Mouse (Mus musculus) 416B (cell line): ENCODE data around the gene Rae1.

Experiments used
- DNase-seq: peaks from one replicate; pipeline ENCODE4 v3.0.0; 2011; ENCODE audit warnings: low read depth

The Rae1 gene

DNA sequence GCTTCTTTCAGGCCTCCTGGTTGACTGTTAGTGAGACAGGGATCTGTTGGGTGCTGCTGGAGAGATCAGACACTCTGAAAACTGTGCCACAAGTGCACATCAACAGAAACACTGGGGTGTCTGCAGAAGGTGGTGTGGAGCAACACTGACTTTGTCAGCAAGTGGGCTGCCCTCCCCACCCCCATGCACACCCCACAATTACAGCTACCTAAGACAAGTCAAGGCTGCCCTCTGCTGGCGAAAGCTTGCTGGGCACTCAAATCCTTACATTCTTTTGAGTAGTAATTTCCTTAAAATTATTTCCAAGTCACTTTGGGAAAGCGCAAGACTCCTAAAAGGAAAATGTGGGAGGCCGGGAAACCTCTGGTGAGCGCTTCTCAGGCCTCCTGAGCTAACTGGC, 3.7 kb upstream of the Rae1 start:
- DNase-seq: peak; percentile 76

DNA sequence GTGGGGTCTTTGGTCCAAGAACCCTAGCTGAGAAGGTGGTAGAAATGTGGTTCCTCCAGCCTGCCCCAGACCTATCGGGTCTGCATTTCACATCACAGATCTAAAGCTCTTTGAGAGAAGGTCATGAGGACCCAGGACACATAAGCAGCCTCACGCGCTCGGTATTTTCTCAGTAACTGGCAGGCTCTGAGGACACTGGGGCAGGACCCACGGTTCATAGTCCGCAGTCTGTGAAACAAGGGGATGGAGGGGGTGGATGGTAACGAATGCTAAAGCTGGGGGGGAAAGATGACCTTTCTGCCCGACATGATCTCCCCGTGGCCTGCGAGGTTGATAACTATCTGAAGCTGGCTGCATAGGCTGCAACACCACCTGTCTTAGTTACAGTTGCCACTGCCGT, 2.2 kb upstream of the Rae1 start:
- DNase-seq: no peak

DNA sequence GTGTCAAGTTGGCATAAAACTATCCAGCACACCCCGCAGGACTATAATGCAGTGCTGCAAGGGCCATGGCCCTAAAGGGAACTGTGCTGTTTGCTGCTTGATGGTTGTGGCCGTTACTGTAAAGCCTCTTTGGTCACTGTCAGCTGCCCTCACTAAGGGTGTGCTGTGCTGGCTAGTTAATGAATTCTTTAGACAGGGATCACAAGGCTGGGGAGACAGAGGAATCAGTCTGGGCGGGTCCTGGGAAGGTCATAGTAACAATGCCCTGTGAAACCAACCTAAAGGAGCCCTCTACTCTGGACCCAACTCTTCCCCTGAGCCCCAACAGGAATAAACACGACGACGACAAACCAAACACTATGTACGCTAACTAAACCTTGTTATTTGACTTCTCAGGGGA, 1.4 kb upstream of the Rae1 start:
- no peak for DNase-seq

DNA sequence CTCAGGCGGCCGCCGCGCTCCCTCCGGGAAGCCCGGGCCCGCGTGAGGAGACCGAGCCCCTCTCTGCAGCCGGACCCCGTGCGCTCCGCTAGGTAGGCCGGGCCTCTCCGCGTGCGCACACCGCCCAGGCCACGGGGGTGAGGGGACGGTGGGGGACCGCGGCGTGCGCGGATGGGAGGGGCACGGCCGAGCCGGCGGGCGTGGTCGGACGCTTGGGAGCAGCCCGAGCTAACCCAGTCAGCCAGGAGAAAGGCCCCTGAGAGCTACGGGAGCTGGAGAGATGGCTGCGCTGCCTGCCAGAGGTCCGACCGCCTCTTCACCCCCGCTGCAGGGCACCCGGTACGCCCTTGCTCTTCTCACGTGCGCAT, 352 bp downstream of the Rae1 start:
- DNase-seq: peak; percentile 70

DNA sequence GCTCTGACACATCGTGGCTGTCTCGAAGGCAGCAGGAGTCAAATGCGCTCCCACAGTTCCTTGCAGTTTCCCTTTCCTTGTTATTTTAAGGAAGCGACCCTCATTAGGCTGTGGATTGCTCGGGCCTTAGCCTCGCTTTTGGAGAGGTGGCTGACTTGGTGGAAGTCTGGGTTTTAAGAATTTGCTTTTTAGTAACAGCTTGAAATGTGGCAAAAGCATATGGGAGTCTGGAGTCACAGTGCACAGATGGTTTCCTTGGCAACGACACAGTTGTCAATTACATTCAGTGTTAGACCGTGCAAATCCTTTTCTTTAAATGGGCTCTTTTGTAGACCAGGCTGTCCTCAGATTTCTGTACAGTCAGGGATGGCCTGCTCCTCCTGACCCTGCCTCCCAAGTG, 1.0 kb downstream of the Rae1 start:
- no peak for DNase-seq

DNA sequence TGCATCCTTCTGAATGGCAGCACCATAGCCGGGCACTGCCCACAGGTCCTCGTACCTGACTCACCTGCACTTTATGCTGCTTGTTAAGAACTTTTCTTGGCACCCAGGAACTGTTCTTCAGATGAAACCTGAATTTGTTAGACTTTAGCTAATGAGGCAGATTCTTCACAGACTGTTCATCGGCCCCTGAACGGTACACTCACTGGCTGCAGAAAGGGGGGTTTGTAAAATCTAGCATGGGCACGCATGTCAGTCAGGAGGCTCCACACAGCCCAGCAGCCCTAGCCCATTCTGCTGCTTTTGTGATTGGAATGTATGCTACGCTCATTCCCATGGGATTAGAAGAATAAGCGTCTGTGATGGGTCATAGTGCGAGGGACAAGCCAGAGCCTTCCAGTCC, 3.8 kb downstream of the Rae1 start:
- no peak for DNase-seq

DNA sequence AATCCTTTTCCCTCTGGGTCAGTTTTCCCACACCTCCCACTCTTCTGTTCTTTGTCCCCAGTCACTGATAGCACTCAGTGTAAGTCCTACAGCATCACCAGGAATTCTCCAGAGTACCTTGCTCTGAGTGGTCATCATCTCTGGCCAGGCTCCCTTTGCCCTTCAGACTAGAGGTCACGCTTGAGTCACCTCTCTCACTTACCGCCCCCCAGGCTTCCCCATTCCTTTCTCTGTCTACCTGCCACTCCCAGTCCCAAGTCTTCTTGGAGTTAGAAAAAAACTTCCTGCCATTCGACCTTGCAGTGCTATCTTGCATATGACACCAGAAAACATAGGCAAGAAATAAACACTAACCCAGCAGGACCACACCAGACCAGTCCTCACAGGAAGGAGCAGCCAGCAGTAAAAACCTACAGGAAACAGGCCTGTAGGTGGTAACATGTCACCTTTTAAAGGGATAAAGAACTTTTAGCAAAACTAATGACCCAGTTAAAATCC, 10.4 kb downstream of the Rae1 start:
- no peak for DNase-seq

DNA sequence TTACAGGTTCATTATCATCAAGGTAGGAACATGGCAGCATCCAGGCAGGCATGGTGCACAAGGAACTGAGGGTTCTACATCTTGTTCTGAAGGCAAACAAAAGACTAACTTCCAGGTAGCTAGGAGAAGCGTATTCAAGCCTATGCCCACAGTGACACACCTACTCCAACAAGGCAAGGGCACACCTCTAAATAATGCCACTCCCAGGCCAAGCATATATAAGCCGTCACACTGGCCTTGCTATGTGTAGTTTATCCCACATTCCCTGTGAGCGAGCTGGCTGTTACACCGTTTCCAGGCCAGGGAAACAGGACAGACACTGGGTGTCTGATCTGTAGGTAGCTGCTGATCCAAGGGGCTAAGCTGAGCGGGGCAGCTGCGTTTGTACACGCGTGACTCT, 11.5 kb downstream of the Rae1 start:
- no peak for DNase-seq

DNA sequence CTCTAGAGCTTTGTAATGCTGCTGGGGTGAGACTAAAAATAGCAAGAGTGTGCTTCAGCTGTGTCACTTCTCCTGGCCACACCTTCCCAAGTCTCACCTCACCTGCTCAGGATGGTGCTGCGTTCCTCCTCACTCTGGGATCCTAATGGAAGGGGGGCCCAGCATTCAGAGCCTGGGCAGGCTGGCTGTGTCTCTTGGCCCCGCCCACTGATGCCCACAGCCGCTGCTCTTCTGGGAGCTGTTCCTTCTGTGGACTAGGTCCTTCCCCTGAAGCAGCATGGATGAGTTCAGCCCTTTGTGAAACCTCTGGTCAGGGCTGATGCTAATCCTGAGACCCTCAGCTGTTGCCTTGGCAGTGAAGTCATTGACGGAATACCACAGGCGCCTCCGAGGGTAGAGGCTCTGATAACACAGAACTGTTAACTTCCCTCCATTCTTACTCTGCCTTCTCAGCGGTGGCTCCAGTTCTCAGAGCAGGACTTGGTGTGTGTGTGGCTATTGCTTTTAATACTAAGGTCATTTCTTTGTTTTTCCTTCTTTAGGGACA, 14.9 kb downstream of the Rae1 start:
- DNase-seq: no peak

DNA sequence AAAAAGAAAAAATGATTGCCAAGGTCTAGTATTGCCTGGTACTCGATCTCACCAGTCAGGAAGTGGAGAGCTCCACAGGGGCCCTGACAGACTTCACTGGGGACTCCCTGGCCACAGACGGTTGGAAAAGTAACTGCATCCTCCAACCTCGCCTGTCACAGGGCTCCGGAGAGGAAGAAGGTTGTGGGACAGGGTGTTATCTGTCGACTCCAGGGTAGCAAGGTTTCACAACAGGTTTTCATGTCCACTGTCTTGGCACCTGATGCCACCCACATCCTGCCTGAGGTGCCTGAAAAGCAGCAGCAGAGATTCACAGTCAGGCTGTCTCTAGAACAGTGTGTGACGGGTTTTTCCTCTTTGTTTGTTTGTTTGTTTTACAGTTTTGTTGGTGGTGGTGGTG, 18.0 kb downstream of the Rae1 start:
- peak; percentile 97 for DNase-seq

DNA sequence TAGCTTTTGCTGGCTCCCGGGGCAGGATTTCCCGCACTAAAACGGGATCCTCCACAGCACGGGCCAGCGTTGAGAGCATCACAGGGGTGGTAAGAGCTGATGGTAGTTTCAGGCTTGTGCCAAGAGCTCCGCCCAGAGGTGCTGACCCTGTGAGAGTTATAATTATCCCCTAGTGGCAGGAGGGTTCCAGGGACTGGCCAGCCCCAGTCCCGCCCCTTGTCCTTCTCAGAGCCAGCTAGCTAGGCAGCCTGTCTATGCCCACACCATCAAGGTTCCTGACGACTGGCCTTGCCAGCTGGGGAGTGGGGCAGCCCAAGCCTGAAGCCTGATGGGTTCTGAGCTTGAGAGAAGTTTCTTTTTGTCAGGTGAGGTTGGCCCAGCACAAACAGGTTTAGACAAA, 18.7 kb downstream of the Rae1 start:
- DNase-seq: peak; percentile 85

DNA sequence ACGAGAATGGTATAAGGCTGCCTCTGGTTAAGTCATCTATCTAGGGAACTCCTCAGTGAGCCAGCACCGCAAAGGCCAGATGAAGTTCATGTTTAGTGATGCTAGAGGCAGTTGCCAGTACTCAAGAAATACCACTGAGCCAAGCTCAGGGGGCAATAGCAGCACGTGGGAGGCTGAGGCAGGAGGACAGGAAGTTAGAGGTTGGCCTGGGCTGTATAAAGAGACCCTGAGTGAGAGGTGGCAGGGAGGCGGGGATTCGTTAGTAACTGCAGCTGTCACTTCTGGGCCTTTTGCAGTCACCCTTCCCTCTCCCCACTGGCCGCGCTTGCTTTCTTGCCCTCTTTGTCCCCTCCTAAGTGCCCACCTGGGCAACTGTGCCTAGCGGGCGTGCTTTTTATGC, 19.4 kb downstream of the Rae1 start:
- peak; percentile 84 for DNase-seq

DNA sequence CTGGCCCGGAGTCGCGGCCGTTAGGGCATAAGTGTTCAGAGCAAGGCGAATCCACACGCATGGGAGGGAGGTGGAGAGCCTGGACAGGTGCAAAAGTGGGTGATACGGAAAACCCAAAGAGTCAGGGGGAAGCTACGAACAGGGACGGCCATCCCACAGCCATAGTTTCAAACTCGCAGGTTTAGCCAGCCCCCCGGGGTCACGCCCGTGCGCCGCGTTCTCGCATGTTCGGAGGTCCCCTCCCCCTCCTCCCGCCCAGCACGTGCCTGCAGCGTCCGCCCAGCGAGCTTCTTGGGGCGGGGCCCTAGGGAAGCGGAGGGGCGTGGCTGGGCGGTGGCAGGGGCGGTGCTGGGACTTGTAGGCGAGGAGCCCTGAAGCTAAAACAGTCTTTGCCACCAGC, 19.9 kb downstream of the Rae1 start:
- DNase-seq: peak; percentile 92

DNA sequence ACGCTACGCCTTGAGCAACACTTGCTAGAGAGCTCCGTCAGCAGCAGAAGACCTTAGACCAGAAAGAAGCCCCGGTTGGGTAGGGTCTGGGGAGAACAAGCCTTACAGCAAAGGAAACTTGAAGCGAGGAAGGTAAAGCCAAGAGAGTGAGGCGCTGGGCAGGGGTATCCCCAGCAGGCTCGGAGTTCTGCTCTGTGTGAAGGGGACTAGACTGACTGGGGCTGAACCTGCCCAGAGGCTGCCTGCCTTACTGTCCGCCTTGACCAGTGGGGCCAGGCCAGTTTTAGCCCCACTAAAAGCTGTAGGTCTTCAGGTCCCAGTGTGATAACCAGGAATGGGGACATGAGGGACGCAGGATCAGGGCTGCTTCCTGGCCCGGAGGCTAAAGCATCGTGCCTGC, 20.5 kb downstream of the Rae1 start, which contains the start of gene Rbm38:
Gene Rbm38 (plus strand): TSS at position 69 of the 400 bp plus-strand sequence.
- no peak for DNase-seq

DNA sequence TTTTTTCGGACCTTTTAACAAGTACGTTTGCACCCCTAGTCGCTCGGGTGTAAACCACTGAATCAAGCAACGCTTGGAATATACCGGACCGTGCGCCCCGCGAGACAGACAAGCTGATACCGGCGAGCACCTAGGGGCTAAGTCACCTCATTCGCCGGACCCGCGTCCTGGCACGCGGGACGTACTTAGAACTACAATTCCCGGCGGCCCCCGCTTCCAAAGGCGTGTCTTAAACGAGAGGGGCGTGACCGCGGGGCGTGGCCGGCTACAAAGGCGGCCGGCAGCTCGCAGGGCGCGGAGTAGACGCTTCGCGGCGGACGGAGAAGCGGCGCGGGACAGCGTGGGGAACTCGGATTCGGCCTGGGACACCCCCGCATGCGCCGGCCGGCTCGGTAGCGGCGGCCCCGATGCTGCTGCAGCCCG, 21.7 kb downstream of the Rae1 start:
- DNase-seq: peak; percentile 93

DNA sequence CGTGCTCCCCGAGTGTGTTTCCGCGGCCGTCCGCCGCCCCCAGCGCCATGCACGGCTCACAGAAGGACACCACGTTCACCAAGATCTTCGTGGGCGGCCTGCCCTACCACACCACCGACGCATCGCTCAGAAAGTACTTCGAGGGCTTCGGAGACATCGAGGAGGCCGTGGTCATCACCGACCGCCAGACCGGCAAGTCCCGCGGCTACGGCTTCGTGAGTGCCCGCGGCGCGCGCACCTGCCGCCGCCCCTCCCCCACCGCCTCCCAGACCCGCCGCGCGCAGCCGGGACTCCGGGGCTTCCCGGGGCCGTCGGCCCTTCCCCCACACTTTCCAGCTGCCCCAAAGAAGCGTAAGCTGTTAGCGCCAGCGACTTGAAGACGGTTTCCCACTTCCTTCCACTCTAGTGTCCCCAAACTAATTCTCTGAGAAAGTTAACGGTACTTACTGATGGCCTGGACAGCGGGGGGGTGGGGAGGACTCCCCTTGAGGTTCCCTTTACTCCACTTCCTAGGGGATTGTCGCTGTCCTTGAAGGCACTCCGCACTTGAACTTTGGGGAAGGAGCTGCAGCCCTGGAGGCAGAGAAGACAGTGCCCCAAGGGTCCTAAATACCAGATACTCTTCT, 22.3 kb downstream of the Rae1 start:
- DNase-seq: peak; percentile 56

DNA sequence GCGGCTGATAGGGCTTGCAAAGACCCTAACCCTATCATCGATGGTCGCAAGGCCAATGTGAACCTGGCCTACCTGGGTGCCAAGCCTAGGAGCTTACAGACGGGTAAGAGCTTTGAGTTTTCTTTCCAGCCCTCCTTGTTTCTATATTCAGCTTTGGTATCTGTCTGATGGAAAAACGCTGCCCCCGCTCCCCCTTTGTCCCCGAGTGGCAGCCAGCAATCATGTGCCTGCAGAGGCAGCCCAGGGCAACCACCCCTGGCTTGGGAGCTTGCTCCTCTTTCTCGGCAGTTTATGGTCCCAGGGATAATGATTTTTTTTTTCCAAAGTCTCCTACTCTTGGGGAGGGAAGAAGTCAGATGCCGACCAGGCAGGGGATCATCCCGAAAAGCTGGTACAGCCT, 22.9 kb downstream of the Rae1 start:
- no peak for DNase-seq

DNA sequence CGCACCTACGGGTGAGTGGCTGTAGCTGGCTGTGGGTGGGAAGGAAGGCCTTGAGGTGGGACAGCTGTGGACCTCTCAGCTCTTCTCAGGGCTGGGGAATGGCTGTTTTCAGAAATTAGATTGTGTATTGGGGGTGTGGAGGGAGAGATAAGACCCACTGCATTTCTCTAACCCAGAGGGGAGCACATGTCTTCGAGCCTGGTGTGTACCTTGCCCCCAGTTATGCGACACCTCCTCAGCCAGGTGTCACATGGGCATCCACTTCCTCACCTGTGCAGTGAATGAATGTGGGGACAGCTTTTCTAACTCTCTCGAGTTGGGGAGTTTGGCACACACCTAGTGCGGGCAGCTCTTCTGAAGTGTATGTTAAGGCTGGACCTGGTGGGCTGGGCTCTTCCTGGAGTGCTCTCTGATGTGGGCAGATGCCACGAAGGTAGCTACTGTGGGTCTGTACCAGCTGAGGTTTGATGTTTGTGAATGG, 23.5 kb downstream of the Rae1 start:
- no peak for DNase-seq

DNA sequence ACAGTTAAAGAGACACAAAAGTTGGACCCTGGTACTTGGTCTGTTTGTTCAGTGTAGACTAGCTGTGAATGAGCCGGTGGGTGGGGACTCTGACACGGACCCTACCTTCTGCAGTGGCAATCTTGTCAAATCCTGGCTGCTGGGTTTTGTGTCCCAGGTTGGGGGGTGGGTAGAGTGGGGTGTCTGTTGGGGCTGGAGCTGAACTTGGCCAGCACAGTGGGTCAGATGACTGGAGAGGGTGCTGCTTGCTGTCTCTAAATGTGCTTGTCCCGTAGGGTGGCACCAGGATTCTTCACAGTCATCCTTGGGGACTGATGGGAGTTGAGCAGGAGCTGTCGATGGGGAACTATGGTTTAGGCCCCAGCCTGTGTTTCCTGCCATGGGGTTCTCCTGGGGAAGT, 24.0 kb downstream of the Rae1 start:
- no peak for DNase-seq

DNA sequence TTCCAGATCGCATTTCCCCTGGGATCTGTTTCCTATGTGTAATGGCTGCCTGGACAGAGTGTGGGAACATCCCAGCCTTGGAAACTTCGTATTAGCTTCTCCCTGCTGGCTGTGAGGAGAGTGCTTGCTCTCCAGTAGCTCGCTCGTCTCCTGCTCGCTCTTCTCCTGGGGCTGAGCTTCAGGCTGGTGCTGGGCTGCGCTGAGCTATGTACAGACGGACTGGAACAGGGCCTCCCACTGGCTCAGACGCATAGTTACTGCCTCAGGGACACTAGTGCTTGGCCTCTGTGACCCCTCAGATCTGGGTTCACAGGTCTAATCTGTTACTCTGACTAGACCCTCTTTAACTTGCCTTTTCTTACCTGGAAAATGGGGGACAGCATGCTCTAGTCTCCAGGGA, 24.5 kb downstream of the Rae1 start:
- DNase-seq: no peak

DNA sequence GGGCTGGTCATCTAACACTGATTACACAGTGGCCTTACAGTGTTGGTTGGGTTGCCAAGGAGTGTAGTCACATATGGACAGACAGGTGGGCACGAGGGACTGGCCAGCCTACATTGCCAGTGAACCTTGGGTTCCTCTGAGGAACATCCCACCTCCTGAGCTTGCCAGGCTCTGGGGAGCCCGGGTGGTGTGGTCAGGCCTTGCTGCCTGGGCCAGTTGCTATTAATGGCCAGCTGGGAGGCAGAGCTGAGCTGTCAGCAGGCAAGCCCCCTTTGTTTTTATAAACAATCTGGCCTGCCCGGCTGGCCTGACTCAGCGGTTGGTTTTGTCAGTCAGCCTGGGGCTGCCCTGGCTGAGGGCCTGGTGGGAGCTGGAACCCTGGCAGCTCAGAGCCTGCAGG, 25.0 kb downstream of the Rae1 start:
- DNase-seq: no peak

DNA sequence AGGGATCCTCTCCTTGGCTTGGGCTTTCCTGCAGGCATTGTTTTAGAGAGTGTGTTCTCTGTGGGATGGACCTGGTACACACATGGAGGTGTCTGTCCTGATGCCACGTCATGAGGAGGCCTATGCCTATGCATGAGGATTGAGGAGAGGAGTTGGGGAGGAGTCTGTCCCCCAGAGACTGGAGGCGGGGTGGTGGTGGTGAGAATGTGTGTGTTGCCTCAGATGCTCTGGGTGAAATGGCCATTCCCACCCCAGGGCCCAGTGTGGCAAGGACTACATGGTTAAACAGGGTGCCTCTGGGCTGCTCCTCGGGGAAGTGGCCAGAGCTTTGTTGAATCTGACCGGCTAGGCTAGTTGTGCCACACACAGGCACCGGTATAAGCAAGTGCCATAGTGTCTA, 26.4 kb downstream of the Rae1 start:
- no peak for DNase-seq

DNA sequence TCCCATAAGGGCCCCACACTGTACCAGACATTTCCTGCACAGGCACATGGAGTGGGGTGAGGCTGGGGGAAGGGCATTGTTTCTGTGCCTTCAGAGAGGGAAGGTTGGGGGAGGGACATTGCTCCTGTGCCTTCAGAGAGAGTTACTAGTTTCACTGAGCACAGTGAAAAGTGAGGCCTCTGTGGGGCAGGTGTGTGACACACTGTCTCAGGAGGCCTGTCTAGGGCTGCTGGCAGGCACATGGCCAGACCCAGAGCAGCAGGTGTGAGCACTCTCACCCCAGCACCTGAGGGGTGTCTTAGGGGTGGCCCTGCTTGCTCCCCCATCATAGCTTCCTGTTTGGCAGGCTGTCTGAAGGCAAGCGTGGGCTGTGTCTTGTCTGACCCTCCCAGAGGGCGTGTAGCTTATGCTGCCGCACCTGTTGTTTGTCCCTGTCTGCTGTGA, 26.8 kb downstream of the Rae1 start:
- no peak for DNase-seq

DNA sequence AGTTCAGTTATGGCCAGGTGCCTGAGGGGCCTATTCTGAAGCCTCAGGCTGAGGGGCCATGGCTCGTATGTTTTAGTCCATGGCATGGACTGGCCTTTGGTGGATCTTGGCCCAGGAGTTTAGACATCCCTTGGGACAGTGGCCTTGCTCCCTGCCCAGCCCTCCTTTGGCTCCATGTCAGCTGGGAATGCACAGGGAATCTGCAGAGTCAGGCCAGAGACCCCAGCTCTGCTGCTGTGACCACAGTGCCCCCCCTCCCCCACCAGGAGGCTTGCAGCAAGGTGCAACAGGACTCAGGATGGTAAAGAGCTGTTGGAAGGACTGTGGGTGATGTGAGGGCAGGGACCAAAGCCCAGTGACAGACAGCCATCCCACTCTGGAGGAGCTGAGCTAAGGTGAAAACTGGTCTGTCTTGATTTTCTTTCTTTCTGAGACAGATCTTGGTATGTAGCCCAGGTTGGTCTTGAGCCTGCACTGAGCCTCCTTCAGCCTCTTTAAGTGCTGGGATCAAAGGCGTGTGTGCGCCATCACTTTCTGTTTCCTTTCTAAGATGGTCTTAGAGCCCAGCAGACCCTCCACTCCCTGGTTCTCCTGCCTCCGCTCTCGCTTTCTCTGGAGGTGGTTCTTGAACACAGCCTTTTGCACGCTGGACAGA, 27.4 kb downstream of the Rae1 start:
- DNase-seq: no peak
